Mouse (Mus musculus): ENCODE measurements at regions not wholly inside any gene's neighbourhood (a gene's known extent, or its start where the extent isn't known, plus 50 kb on each side); places are given as distances from the start of the nearest gene placed in this dataset.

DNA sequence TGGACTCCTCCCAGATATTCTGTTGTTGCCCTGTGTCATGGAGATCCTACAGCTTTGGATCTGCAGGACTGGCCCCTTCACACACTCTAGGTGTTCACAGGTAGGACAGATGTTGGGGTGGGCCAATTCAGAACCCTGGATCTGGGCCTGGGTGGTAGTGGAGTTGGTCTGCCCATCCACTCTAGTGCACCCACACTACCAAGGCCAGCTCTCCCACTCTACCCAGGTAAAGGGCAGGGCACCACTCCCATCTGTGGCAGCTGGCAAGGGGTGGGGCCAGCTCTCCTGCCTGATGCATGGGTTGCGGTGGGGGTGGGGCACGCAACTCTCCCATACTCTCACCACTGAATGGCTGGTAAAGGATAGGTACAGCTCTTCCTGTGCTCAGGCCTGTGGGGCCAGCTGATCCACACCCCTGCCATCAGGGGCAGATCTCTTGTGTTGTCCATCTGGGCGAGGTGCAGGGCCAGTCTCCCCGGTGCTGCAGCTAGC, 76.5 kb downstream of the Gja1 start:
- DNase-seq, result no peak

DNA sequence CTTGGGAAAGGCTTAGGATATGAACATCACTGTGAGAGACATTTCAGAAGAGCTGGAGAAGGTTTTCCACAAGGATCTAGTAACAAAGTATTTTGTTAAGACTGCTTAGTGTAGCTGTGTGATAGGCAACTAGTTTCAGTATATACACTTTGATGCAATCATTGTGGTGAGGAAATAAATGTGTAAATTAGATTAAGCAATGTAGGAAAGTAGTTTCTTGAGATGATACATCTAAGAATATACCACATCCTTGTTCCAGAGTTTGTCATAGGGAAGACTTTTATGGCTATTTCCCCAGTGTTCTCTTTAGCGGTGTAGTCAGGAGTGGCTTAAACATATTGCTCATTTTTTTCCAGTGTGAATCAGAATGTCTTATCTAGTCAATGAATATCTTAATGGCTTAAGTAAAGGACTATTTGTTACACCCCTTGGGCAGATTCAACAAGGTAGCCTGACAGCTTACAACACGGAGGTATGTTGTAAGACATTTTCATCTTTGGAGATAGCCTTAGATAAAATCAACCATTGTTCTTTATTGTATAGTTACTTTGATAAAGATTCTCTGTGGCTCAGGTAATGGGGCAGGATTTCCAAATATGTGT, 78.8 kb downstream of the Gja1 start:
- DNase-seq, result no peak

- no peak for DNase-seq
Observed at GRCm38 (mm10) chr10:56468537-56468936, 91.4 kb downstream of the Gja1 start.

DNA sequence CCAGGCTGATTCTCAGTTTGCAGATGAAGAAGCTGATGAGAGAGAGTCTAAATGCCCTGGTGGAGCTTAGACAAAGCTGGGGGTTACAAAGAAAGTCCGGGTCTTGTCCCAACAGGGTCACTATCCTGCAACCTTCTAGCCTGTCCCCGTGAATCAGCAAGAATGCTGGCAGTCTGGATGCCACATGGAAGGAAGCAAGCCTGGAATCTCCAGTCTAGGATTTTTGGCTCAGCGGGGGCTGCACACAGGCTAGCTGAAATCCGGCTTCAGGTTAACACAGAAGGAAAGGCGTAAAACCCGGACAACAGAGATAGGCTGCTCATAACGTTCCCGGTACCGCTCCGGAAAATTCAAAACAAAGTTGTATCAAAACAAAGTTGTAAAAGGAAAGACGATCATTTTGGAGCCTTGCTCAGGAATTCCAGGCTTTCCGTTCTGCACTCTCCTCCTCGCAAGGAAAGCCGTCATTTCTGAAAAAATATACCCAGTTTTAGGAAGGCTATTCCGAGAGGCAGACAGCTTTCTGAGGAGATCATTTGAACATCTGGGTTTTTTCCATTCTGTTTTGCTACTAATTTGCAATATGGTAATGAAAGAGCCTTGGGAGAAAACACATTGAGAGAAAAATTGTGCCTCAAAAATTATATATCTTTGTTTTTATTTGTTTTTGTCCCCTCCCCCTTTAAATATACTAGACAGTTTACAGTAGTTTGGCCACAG, 92.0 kb downstream of the Gja1 start:
- DNase-seq, result no peak

- no peak for DNase-seq
Observed at GRCm38 (mm10) chr10:56469895-56470294, 92.8 kb downstream of the Gja1 start.

- no peak for DNase-seq
Observed at GRCm38 (mm10) chr10:56474951-56475350, 97.8 kb downstream of the Gja1 start.

DNA sequence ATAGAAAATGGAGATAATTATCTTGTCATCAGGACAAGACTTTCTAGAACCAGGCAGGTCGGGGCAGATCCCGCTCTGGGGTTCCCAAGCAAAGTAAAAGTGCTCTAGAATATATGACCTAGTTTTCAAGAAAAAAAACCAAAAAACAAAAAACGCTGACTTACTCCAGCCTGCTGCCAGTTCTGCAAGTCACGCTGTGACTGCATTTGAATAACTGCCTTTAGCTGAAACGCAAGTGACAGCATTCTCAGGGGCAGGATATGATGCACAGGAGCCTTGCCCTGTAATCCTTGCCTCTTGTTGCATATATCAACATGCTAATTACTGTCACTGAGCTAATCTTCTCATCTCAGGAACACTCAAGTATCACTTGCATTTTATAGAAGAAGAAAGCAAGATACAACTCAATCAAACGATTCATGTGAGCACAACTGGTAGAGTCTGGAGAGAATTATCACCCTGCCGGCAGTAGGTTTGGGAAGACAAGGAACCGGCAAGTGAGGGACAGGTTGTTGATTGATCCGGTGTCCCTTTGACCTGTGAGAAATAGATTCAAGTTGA, 105.1 kb downstream of the Gja1 start:
- DNase-seq, result no peak

DNA sequence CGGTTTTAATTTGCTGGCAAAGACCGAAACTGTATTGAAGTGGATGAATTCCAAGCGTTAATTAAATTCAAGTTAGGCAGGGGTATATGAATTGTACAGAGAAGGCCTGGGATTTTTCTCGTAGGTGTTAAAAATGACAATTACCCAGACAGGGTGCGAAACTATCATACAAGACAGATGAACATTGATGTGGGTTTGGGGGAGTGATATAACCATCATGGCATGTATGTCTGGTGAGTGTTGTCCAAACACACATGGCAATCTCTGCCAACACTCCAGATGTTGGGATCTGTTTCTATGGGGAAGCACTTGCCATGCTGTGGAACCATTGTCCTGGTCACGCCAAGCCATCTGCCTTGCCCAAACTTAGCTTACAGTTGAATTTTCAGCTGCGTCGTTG, 107.8 kb downstream of the Gja1 start:
- DNase-seq, result no peak

DNA sequence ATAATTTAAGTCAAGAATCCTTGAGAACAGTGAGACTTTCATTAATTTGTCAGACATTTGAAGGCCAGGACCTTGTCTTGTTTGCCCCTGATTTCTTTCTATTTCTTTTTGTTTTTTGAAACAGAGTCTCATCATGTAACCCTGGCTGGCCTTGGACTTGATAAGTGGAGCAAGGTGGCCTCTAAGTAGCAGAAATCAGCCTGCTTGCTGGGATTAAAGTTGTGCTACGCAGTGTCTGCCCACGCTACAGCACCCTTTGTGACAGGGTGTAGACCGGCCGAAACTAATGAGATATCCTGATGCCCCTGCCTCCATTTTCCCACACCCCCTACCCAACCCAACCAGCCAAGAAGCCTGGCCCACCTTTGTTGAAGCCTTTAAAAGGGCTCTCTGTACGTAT, 108.6 kb downstream of the Gja1 start:
- no peak for DNase-seq

DNA sequence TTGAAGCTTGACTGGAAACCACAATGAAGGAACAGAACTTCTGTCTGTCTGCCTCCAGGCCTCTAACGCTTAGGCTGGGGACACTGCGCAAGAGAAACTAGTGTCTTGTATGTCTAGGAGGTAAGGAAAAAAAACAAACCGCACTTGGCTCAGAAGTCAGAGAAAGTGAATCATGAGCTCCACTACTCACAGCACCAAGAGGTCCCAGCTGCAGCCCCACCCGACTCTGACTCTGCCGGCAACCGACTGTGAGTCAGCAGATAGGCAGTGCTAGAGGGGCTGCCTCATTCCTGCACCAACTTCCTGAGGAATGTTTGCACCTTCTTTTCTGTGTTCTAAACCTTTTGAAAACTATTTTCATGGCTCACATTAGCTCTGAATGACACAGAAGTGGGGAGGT, 109.5 kb downstream of the Gja1 start:
- no peak for DNase-seq

DNA sequence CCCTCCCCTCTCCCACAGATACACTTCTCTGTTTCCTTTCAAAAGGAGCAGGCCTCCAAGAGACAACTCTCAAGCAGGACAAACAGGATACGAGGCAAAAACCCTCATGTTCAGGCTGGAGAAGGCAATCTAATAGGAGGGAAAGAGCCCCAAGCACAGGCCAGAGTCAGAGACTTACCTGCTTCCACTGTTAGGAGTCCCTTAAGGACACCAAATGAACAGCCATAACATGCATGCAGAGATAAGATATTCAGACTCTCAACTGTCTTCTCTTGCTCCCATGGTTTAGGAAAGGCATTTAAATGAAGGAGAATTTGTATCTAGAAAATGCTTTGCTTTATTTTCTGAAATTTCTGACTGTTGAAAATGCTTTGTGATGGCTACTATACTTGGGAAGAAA, 116.3 kb downstream of the Gja1 start:
- DNase-seq, result no peak

- DNase-seq, result no peak
Observed at GRCm38 (mm10) chr10:56495352-56495751, 118.2 kb downstream of the Gja1 start.

DNA sequence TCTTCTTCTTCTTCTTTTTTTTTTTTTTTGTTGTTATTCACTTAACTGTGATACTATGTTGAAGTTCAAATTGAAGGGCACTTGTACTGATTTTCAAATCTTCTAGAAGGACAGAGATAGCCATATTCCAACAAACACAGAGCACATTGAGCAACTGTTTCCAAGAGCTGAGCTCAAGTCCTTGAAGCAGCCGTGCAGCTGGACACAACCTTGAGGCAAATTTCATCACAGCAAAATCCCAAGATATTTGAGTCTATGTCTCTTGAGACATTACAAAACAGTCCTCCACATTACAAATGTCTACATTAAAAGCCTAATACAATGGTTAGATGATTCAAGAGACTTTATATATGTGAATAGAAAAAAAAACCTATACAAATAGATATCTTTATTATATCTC, 141.9 kb downstream of the Gja1 start:
- DNase-seq, result no peak

DNA sequence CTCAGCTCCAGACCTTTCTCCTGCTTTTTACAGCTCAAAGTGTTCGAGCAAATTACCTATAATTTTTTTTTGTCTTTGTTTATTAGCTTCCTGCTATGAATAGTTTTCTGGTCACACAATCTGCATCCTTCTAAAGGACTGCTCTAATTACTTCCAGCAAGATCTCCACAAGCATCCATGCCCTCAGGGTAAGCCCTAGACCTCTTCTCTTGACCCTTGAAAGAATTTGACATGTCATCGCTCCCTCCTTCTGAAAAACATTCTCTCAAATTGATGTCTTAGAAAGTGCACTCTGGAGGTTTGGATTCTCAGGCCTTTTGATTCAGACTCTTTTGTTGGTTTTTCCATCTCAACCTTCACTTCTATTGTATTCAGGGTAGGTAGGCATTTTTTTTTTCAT, 148.7 kb downstream of the Gja1 start:
- DNase-seq, result peak; percentile 3

- no peak for DNase-seq
Observed at GRCm38 (mm10) chr10:56537091-56537490, 160.0 kb downstream of the Gja1 start.

GRCm38 (mm10) chr10:56539827-56540511, 162.8 kb downstream of the Gja1 start:
- no peak for DNase-seq

DNA sequence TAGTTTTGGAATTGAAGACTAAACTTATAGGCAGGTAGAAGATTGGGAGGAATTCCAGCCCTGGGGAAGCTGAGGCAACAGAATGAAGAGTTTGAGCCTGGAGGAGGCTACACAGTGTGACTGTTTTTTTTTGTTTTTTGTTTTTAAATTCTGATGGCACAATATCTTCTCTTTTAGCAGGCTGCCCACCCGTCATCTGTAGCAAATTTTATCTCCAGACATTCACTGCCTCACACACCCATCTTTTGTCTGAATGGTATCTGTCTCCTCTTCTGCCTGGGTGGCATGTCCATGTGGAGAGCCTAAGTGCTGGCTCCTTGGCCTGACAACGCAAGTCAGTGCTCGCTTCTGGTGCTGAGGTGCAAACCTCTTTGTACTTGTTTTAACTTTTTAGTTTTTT, 165.0 kb downstream of the Gja1 start:
- DNase-seq, result no peak

DNA sequence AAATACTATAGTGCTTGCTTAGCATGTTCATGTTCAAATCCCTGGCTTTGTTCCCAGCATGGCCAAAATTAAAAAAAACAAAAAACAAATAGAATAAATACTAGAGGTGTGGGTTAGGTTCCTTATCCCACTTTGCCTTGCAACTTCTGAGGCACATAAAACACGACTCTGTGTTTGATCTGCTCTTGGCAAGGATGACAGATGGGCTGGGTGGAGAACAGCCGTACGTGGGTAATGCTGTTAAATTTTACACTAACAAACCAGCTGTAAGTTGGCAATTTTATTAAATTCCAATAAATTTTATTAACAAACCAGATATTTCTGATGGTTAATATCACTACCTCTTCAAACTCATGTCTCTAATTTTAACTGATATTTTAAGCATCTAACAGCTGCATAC, 168.9 kb downstream of the Gja1 start:
- no peak for DNase-seq

GRCm38 (mm10) chr10:56546824-56547223, 169.7 kb downstream of the Gja1 start:
- DNase-seq, result no peak

DNA sequence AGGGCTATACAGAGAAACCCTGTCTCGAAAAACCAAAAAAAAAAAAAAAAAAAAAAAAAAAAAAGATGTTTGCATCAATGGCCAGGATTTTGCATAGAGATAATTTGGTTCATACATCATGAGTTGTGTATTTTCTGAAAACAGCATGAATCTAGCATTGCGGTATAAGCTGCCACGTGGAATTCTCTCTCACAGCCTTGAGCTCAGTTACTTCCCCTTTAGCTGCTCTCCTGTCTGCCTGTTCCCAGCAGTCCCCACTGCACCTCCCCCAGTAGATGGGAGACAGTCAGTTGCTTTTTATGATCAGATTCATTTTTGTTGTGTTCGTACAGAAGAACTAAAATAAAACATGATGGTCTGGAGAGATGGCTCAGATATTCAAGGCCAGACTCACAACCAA, 170.7 kb downstream of the Gja1 start:
- DNase-seq, result no peak

DNA sequence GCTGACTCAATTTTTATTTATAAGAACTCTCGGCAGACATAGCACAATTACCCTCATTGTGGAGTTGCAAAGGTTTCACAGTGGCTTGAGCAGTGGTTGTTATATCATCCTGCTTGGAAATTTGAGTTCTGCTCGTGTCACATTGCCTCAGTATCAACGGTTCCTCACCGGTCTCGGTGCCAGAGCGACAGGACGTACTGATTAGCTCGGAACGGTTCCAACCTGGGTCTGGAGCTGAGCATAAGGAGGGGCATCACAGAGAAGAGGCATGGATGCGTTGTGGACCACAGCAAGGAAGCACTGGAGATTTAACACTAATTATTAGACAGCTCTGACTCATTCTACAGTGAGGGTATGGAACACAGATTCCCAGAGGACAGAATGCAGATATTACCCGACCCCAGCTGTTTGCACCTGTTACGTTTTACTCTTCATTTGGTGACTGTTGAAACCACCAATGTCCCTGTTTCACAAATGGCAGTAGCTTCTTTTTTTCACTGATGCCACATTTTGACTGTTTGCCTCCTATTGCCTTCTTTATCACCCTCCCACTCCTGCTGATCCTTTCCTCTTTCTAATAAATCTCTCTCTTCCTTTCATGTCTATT, 189.8 kb downstream of the Gja1 start:
- no peak for DNase-seq

GRCm38 (mm10) chr10:56582065-56582464, 204.9 kb downstream of the Gja1 start:
- no peak for DNase-seq

- DNase-seq, result no peak
Observed at GRCm38 (mm10) chr10:56587205-56587604, 210.1 kb downstream of the Gja1 start.

All from retina, postnatal 1 day (tissue).